In genomic region chr2:70146993-70147581, GRCm38 (mm10) we compare ENCODE assay signal across 15 mouse cellular contexts.
DNase-seq lines count a peak whose midpoint lies in the region; ATAC-seq and TF ChIP-seq lines count a peak whose summit lies in the region.
"Had no signal": no experiment of that assay in that cellular context is flagged by ENCODE, and none has a peak within 500 bp of the region (broad histone marks: within the 10 kb centered on the region; RNA-seq: fewer than 3 reads in every experiment).

No protein-coding gene starts in this region.

- H3K4me1 ChIP-seq in liver, postnatal 0 days (ENCODE audit: insufficient read depth), result no peaks in the 10 kb centered on the region
- H3K4me1 ChIP-seq: embryonic facial prominence, embryonic 15.5 days; liver, embryonic 13.5 days; midbrain, embryonic 13.5 days had no signal

- H3K4me2 ChIP-seq in liver, postnatal 0 days (ENCODE audit: low read depth, low read length), result no peak overlapping the region
- H3K4me2 ChIP-seq: embryonic facial prominence, embryonic 15.5 days; heart, embryonic 11.5 days; liver, embryonic 13.5 days; midbrain, embryonic 13.5 days; neural tube, embryonic 15.5 days had no signal

- DNase-seq in liver, postnatal 0 days, result no peak
- no peak for DNase-seq in liver
- DNase-seq in CD4-positive, CD25-positive, alpha-beta regulatory T cell, adult 2 months (ENCODE audit: low read depth, low spot score), result peak; percentile 43
- DNase-seq in R1 (ENCODE audit: low read depth, low spot score), result peak; percentile 67
- no peak for DNase-seq in adrenal gland, postnatal 14 days
- DNase-seq in layer of hippocampus, adult 9-11 months, result no peak
- DNase-seq: adrenal gland, adult 2 months; cerebellum, adult 18-20 months; liver, embryonic 13.5 days had no signal

- no peak overlapping the region for H3K4me3 ChIP-seq in liver, postnatal 0 days (ENCODE audit: low read depth, low read length)
- H3K4me3 ChIP-seq: embryonic facial prominence, embryonic 15.5 days; liver, embryonic 13.5 days; midbrain, embryonic 13.5 days; neural tube, embryonic 15.5 days had no signal

- no peak overlapping the region for H3K9ac ChIP-seq in liver, postnatal 0 days (replicated peaks)
- H3K9ac ChIP-seq: embryonic facial prominence, embryonic 15.5 days; liver, embryonic 13.5 days; midbrain, embryonic 13.5 days; neural tube, embryonic 15.5 days had no signal

- no peak for TF ChIP-seq EP300 in liver, postnatal 0 days (IDR thresholded peaks at IDR 0.05; ENCODE audit: low read depth)

- no peaks in the 10 kb centered on the region for H3K36me3 ChIP-seq in liver, postnatal 0 days (replicated peaks; ENCODE audit: insufficient read depth, low read length)
- H3K36me3 ChIP-seq: embryonic facial prominence, embryonic 15.5 days; liver, embryonic 13.5 days; midbrain, embryonic 13.5 days; neural tube, embryonic 15.5 days had no signal

- 48% methylated on average over 12 of the region's 12 CpGs for WGBS in liver, postnatal 0 days (ENCODE audit: insufficient replicate concordance)

- H3K9me3 ChIP-seq in liver, postnatal 0 days (ENCODE audit: low read length), result no peaks in the 10 kb centered on the region
- H3K9me3 ChIP-seq: embryonic facial prominence, embryonic 15.5 days; liver, embryonic 13.5 days; midbrain, embryonic 13.5 days; neural tube, embryonic 15.5 days had no signal

- TF ChIP-seq CTCF in liver, postnatal 0 days (IDR thresholded peaks at IDR 0.05; ENCODE audit: low read depth), result peak; percentile 33; the same call in 1 of the 2 replicates

- ATAC-seq in liver, postnatal 0 days, result no peak
- ATAC-seq in inflammation-experienced regulatory T-cells, adult 6 months, result peak; percentile 69
- ATAC-seq: intestine, embryonic 16.5 days; midbrain, embryonic 13.5 days had no signal

- H3K27me3 ChIP-seq in liver, postnatal 0 days (ENCODE audit: insufficient read depth, low read length), result no peaks in the 10 kb centered on the region
- H3K27me3 ChIP-seq: embryonic facial prominence, embryonic 15.5 days; liver, embryonic 13.5 days; midbrain, embryonic 13.5 days; neural tube, embryonic 15.5 days had no signal

- H3K27ac ChIP-seq in liver, postnatal 0 days (ENCODE audit: low read depth), result no peak overlapping the region
- H3K27ac ChIP-seq: embryonic facial prominence, embryonic 15.5 days; liver, embryonic 13.5 days; midbrain, embryonic 13.5 days; neural tube, embryonic 15.5 days had no signal

Comparison
In these comparisons a context has a peak if more than half of its experiments do, and no peak if none do; other contexts are left out.
1. DNase-seq: peak in CD4-positive, CD25-positive, alpha-beta regulatory T cell, adult 2 months (single experiment) and R1 (single experiment); none in liver, postnatal 0 days (single experiment), liver (single experiment), adrenal gland, postnatal 14 days (single experiment) and layer of hippocampus, adult 9-11 months (single experiment).